Mouse (Mus musculus) liver, embryonic 14.5 days (tissue): Measurements from ENCODE around the gene Fam169a.

ENCODE experiments used
- CTCF ChIP-seq: IDR thresholded peaks from 2 replicates; pipeline ENCODE4 v1.5.1; 2016; ENCODE audit warnings: antibody characterized with exemption, low read depth, control low read depth
- EP300 ChIP-seq: IDR thresholded peaks from 2 replicates; pipeline ENCODE4 v1.6.1; 2016; ENCODE audit warnings: antibody characterized with exemption, low read depth

GRCm38 (mm10) chr13:97080201-97080600 lies 13.1 kb downstream of the Fam169a start:
- TF ChIP-seq EP300 (no peak), CTCF (no peak)
